Mouse (Mus musculus): Measurements from ENCODE around the gene Stk39.

Stk39 gene

GRCm38 (mm10) chr2:68471759-68472550 lies at the start of gene Stk39:
Gene Stk39 (minus strand): TSS chr2:68472268.
- in situ Hi-C loops (cut with MboI, MseI): loop anchor here in 1 of 2 experiments (5.0 kb wide), 1 partner anchor 110 kb away; no protein-coding TSS in a partner anchor

- in situ Hi-C loops (cut with MboI, MseI): no loop called here
These were observed 43.3 kb upstream of the Stk39 start for GRCm38 (mm10) chr2:68515409-68515808.

- in situ Hi-C loops (cut with MboI, MseI): no loop called here
These were observed 31.1 kb upstream of the Stk39 start for GRCm38 (mm10) chr2:68503202-68503601.

- in situ Hi-C loops (cut with MboI, MseI): no loop called here
These were observed 30.7 kb upstream of the Stk39 start for GRCm38 (mm10) chr2:68502734-68503133.

GRCm38 (mm10) chr2:68502236-68502635 lies 30.2 kb upstream of the Stk39 start:
- in situ Hi-C loops (cut with MboI, MseI): no loop called here

GRCm38 (mm10) chr2:68486275-68486674 lies 14.2 kb upstream of the Stk39 start:
- in situ Hi-C loops (cut with MboI, MseI): no loop called here

GRCm38 (mm10) chr2:68485141-68485540 lies 13.1 kb upstream of the Stk39 start:
- in situ Hi-C loops (cut with MboI, MseI): no loop called here

- in situ Hi-C loops (cut with MboI, MseI): no loop called here
These were observed 10.8 kb upstream of the Stk39 start for GRCm38 (mm10) chr2:68482896-68483295.

GRCm38 (mm10) chr2:68479823-68480222 lies 7.8 kb upstream of the Stk39 start:
- in situ Hi-C loops (cut with MboI, MseI): no loop called here

- in situ Hi-C loops (cut with MboI, MseI): loop anchor here in 1 of 2 experiments (5.0 kb wide), 1 partner anchor 111 kb away; no protein-coding TSS in a partner anchor
These were observed 853 bp upstream of the Stk39 start for GRCm38 (mm10) chr2:68472921-68473320.

GRCm38 (mm10) chr2:68472551-68472910 lies 463 bp upstream of the Stk39 start:
- in situ Hi-C loops (cut with MboI, MseI): loop anchor here in 1 of 2 experiments (5.0 kb wide), 1 partner anchor 110 kb away; no protein-coding TSS in a partner anchor

GRCm38 (mm10) chr2:68470891-68471758 lies 943 bp downstream of the Stk39 start:
- in situ Hi-C loops (cut with MboI, MseI): loop anchor here in 1 of 2 experiments (5.0 kb wide), 1 partner anchor 109 kb away; no protein-coding TSS in a partner anchor

GRCm38 (mm10) chr2:68469491-68469890 lies 2.6 kb downstream of the Stk39 start:
- in situ Hi-C loops (cut with MboI, MseI): loop anchor here (5.0 to 10.0 kb wide), 5 partner anchors 37 to 1065 kb away; partner anchors contain the start of gene Dhrs9 (in 1 of the 2)

GRCm38 (mm10) chr2:68468698-68469097 lies 3.4 kb downstream of the Stk39 start:
- in situ Hi-C loops (cut with MboI, MseI): loop anchor here (5.0 to 10.0 kb wide), 5 partner anchors 36 to 1064 kb away; partner anchors contain the start of gene Dhrs9 (in 1 of the 2)

GRCm38 (mm10) chr2:68468259-68468658 lies 3.8 kb downstream of the Stk39 start:
- in situ Hi-C loops (cut with MboI, MseI): loop anchor here (5.0 to 10.0 kb wide), 5 partner anchors 36 to 1063 kb away; partner anchors contain the start of gene Dhrs9 (in 1 of the 2)

- in situ Hi-C loops (cut with MboI, MseI): loop anchor here (5.0 to 10.0 kb wide), 5 partner anchors 35 to 1063 kb away; partner anchors contain the start of gene Dhrs9 (in 1 of the 2)
These were observed 4.7 kb downstream of the Stk39 start for GRCm38 (mm10) chr2:68467085-68467978.

- in situ Hi-C loops (cut with MboI, MseI): loop anchor here (5.0 to 10.0 kb wide), 5 partner anchors 34 to 1062 kb away; partner anchors contain the start of gene Dhrs9 (in 1 of the 2)
These were observed 5.7 kb downstream of the Stk39 start for GRCm38 (mm10) chr2:68466124-68467070.

- in situ Hi-C loops (cut with MboI, MseI): loop anchor here (5.0 to 10.0 kb wide), 5 partner anchors 33 to 1061 kb away; partner anchors contain the start of gene Dhrs9 (in 1 of the 2)
These were observed 6.6 kb downstream of the Stk39 start for GRCm38 (mm10) chr2:68465266-68466123.

All from T-helper 17 cell (primary cell).